Mouse (Mus musculus) MEL (cell line): Measurements from ENCODE around the gene Napsa. TPM values are rescaled to one million over a fixed set of nuclear protein-coding genes. Genes with fewer than 3 reads are reported as not detected.

ENCODE experiments used
- DNase-seq: peaks from one replicate; pipeline ENCODE4 v3.0.0; 2011; ENCODE audit warnings: low read depth, low spot score
- H3K27ac ChIP-seq: 2 replicates; pipeline ENCODE4 v1.5.1; 2012; ENCODE audit warnings: low read depth, mild to moderate bottlenecking, control low read depth, low read length, moderate library complexity; ENCODE audit not compliant: control insufficient read depth
- H3K27me3 ChIP-seq, 2 experiments: fragments of 150-350 bp in 1 of 2; sonication (generic) in 1 of 2; 2 replicates each; pipeline ENCODE4 v1.6.1; 2012; ENCODE audit warnings: low read length in 2 of 2, mild to moderate bottlenecking in 2 of 2, improper control_type of control experiment in 1 of 2, moderate library complexity in 1 of 2; ENCODE audit not compliant: insufficient read depth in 2 of 2, control insufficient read depth in 1 of 2
- H3K36me3 ChIP-seq, 2 experiments: 2 replicates each; pipeline ENCODE4 v1.6.1; 2012 to 2014; ENCODE audit warnings: low read length in 2 of 2, improper control_type of control experiment in 1 of 2, inconsistent platforms in 1 of 2, mild to moderate bottlenecking in 1 of 2; ENCODE audit not compliant: insufficient read depth in 2 of 2, control insufficient read depth in 1 of 2
- H3K4me1 ChIP-seq, 2 experiments: fragments of 150-350 bp in 1 of 2; sonication (generic) in 1 of 2; 2 replicates each; pipeline ENCODE4 v1.6.1; 2012; ENCODE audit warnings: low read length in 2 of 2, improper control_type of control experiment in 1 of 2, mild to moderate bottlenecking in 1 of 2; ENCODE audit not compliant: insufficient read depth in 2 of 2, control insufficient read depth in 1 of 2
- H3K4me3 ChIP-seq, 2 experiments: fragments of 150-350 bp in 1 of 2; sonication (generic) in 1 of 2; 2 replicates each; pipeline ENCODE4 v1.5.1; 2012; ENCODE audit warnings: low read depth in 2 of 2, low read length in 2 of 2, mild to moderate bottlenecking in 2 of 2, moderate library complexity in 2 of 2, control low read depth in 1 of 2, improper control_type of control experiment in 1 of 2; ENCODE audit not compliant: control insufficient read depth in 1 of 2, insufficient read depth in 1 of 2
- H3K79me2 ChIP-seq: 2 replicates; pipeline ENCODE4 v1.6.1; 2012; ENCODE audit warnings: mild to moderate bottlenecking, low read length, moderate library complexity; ENCODE audit not compliant: control insufficient read depth, poor library complexity, insufficient read depth
- H3K9ac ChIP-seq: 2 replicates; pipeline ENCODE4 v1.6.1; 2012; ENCODE audit warnings: low read depth, mild to moderate bottlenecking, control low read depth, low read length, moderate library complexity; ENCODE audit not compliant: control insufficient read depth, poor library complexity, severe bottlenecking
- H3K9me3 ChIP-seq: fragments of 150-350 bp; sonication (generic); replicated peaks from 2 replicates; pipeline ENCODE4 v1.6.1; 2012; ENCODE audit warnings: mild to moderate bottlenecking, low read length, improper control_type of control experiment, moderate library complexity; ENCODE audit not compliant: insufficient read depth
- CHD1 ChIP-seq: IDR thresholded peaks from 2 replicates; pipeline ENCODE4 v1.6.1; 2012; ENCODE audit warnings: low read depth, mild to moderate bottlenecking, inconsistent platforms, low read length, improper control_type of control experiment
- ELF1 ChIP-seq: IDR thresholded peaks from 2 replicates; pipeline ENCODE4 v1.6.1; 2014; ENCODE audit warnings: low read depth, mild to moderate bottlenecking, inconsistent platforms, low read length, improper control_type of control experiment, moderate library complexity
- EP300 ChIP-seq, 2 experiments: IDR thresholded peaks; 2 replicates each; pipeline ENCODE4 v1.6.1; 2011; ENCODE audit warnings: improper control_type of control experiment in 2 of 2, low read length in 2 of 2, low read depth in 1 of 2, mild to moderate bottlenecking in 1 of 2
- ETS1 ChIP-seq: IDR thresholded peaks from 2 replicates; pipeline ENCODE4 v1.6.1; 2012; ENCODE audit warnings: low read depth, mild to moderate bottlenecking, inconsistent platforms, low read length, improper control_type of control experiment, moderate library complexity
- GABPA ChIP-seq: IDR thresholded peaks from 2 replicates; pipeline ENCODE4 v1.6.1; 2012; ENCODE audit warnings: low read depth, mild to moderate bottlenecking, inconsistent platforms, low read length, improper control_type of control experiment, moderate library complexity
- GATA1 ChIP-seq: IDR thresholded peaks from 2 replicates; pipeline ENCODE4 v1.6.1; 2011; ENCODE audit warnings: low read depth, low read length, improper control_type of control experiment
- MYB ChIP-seq: IDR thresholded peaks from 2 replicates; pipeline ENCODE4 v1.6.1; 2011; ENCODE audit warnings: mild to moderate bottlenecking, low read depth, low read length, improper control_type of control experiment
- MYC ChIP-seq: IDR thresholded peaks from 2 replicates; pipeline ENCODE4 v1.6.1; 2011; ENCODE audit warnings: low read depth, mild to moderate bottlenecking, low read length, improper control_type of control experiment, moderate library complexity
- POLR2A ChIP-seq, 2 experiments: IDR thresholded peaks; 2 replicates each; pipeline ENCODE4 v1.6.1; 2011 to 2012; ENCODE audit warnings: low read length in 2 of 2, mild to moderate bottlenecking in 2 of 2, control low read depth in 1 of 2, improper control_type of control experiment in 1 of 2, low read depth in 1 of 2, moderate library complexity in 1 of 2; ENCODE audit not compliant: control insufficient read depth in 1 of 2, insufficient read depth in 1 of 2, poor library complexity in 1 of 2
- POLR2AphosphoS2 ChIP-seq: IDR thresholded peaks from 2 replicates; pipeline ENCODE4 v1.6.1; 2011; ENCODE audit warnings: low read length, improper control_type of control experiment
- SMC3 ChIP-seq: IDR thresholded peaks from 2 replicates; pipeline ENCODE4 v1.6.1; 2011; ENCODE audit warnings: low read depth, low read length, improper control_type of control experiment
- TAL1 ChIP-seq: IDR thresholded peaks from 2 replicates; pipeline ENCODE4 v1.6.1; 2012; ENCODE audit warnings: mild to moderate bottlenecking, inconsistent platforms, low read length, moderate library complexity, mixed read lengths
- TCF12 ChIP-seq: IDR thresholded peaks from 2 replicates; pipeline ENCODE4 v1.6.1; 2014; ENCODE audit warnings: low read depth, mild to moderate bottlenecking, inconsistent platforms, low read length, improper control_type of control experiment, moderate library complexity
- UBTF ChIP-seq: IDR thresholded peaks from 2 replicates; pipeline ENCODE4 v1.6.1; 2012; ENCODE audit warnings: low read depth, mild to moderate bottlenecking, inconsistent platforms, low read length, improper control_type of control experiment, moderate library complexity, borderline replicate concordance; ENCODE audit not compliant: insufficient read depth
- USF1 ChIP-seq: IDR thresholded peaks from 2 replicates; pipeline ENCODE4 v1.6.1; 2014; ENCODE audit warnings: low read depth, mild to moderate bottlenecking, inconsistent platforms, low read length, improper control_type of control experiment, moderate library complexity
- USF2 ChIP-seq, 2 experiments: IDR thresholded peaks; 2 replicates each; pipeline ENCODE4 v1.6.1; 2011 to 2012; ENCODE audit warnings: improper control_type of control experiment in 2 of 2, low read length in 2 of 2, borderline replicate concordance in 1 of 2, inconsistent platforms in 1 of 2, low read depth in 1 of 2, mild to moderate bottlenecking in 1 of 2; ENCODE audit not compliant: insufficient read depth in 1 of 2
- polyA plus RNA-seq, 2 experiments: library from polyadenylated mRNA; stranded (reverse) in 1 of 2; unstranded in 1 of 2; fragments of >175 nt in 1 of 2; fragments of >200 nt in 1 of 2; gene quantifications; 2 replicates each; pipeline versions ENCODE4 v1.2.1 to v1.2.4; 2012; ENCODE audit warnings: low replicate concordance in 2 of 2, low read depth in 1 of 2; ENCODE audit not compliant: insufficient read length in 2 of 2, insufficient read depth in 1 of 2, missing spikeins in 1 of 2
- total RNA-seq: library from RNA; depleted of rRNA; stranded (reverse); fragments of 300-350 nt; gene quantifications from 2 replicates; pipeline ENCODE4 v1.2.3, GENCODE M21; 2012; rRNA removed

Napsa gene
- total RNA-seq = 0.23 TPM in 1 of 2 replicates, not detected in the other
- under 1 TPM in 1 of 2 experiments, not detected in 1; 0.33 TPM for polyA plus RNA-seq

DNA sequence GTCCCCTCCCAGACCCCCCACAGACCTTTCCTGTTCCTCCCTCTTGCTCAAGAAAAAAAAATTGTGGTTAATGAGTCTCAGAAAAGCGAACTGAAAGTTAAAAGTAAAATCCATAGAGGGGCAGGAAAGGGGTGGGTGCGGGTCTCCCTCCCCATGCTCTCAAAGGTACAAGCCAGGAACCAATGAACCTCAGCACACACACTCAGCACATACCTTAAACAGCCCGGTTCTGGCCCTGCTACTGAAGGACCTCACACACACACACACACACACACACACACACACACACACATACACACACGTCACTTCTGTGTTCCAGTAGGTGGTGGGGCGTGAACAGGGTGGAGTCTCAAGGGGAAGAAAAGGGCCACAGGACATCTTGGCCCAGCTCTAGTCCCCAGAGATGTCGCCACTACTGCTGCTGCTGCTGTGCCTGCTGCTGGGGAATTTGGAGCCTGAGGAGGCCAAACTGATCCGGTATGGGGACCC lies at the start of gene Napsa:
Gene Napsa, plus strand, starts transcription at position 168 of the 489 bp plus-strand sequence.
- no peak for TF ChIP-seq EP300 (IDR thresholded peaks at IDR 0.05; ENCODE audit: low read depth in 1 of 2, low read length in 2 of 2)
- TF ChIP-seq GABPA = no peak
- no peak for TF ChIP-seq TAL1
- TF ChIP-seq USF1 = no peak
- TF ChIP-seq UBTF = no peak
- TF ChIP-seq SMC3 = no peak
- no peak for TF ChIP-seq CHD1
- no peak for TF ChIP-seq MYC
- no peak for TF ChIP-seq GATA1
- Histone ChIP-seq H3K9ac (no peak within 1 kb of the TSS), H3K79me2 (no peaks in the 10 kb centered on the region), H3K9me3 (no peaks in the 10 kb centered on the region), H3K27ac (no peak within 1 kb of the TSS), H3K36me3 (no peaks in the 10 kb centered on the region), H3K4me3 (no peak within 1 kb of the TSS), H3K4me1 (no peaks in the 10 kb centered on the region), H3K27me3 (no peaks in the 10 kb centered on the region)
- DNase-seq = no peak

GRCm38 (mm10) chr7:44523056-44523455 lies 49.1 kb upstream of the Napsa start:
- no peak for TF ChIP-seq ETS1
- no peak for TF ChIP-seq TCF12
- no peak for TF ChIP-seq POLR2A (IDR thresholded peaks at IDR 0.05; ENCODE audit: control insufficient read depth in 1 of 2, insufficient read depth in 1 of 2, low read depth in 1 of 2, low read length in 2 of 2, poor library complexity in 1 of 2)
- no peak for TF ChIP-seq MYB
- no peak for TF ChIP-seq ELF1
- no peak for TF ChIP-seq USF2 (IDR thresholded peaks at IDR 0.05; ENCODE audit: borderline replicate concordance in 1 of 2, insufficient read depth in 1 of 2, low read depth in 1 of 2, low read length in 2 of 2)
- TF ChIP-seq POLR2AphosphoS2 = no peak
- no peak for TF ChIP-seq CHD1
- TF ChIP-seq, all 39 proteins: peak for 0
- Histone ChIP-seq H3K27me3 (peaks cover 0 to 1% of the 10 kb centered on the region in 2 experiments; a peak in 2 of 4 replicates), H3K27ac (no peak overlapping the region), H3K79me2 (no peaks in the 10 kb centered on the region; the same call in 1 of the 2 replicates), H3K36me3 (no peaks in the 10 kb centered on the region), H3K9ac (no peak overlapping the region), H3K4me3 (no peak overlapping the region), H3K4me1 (no peaks in the 10 kb centered on the region), H3K9me3 (no peaks in the 10 kb centered on the region)
- no peak for DNase-seq
